In the genomic region with DNA sequence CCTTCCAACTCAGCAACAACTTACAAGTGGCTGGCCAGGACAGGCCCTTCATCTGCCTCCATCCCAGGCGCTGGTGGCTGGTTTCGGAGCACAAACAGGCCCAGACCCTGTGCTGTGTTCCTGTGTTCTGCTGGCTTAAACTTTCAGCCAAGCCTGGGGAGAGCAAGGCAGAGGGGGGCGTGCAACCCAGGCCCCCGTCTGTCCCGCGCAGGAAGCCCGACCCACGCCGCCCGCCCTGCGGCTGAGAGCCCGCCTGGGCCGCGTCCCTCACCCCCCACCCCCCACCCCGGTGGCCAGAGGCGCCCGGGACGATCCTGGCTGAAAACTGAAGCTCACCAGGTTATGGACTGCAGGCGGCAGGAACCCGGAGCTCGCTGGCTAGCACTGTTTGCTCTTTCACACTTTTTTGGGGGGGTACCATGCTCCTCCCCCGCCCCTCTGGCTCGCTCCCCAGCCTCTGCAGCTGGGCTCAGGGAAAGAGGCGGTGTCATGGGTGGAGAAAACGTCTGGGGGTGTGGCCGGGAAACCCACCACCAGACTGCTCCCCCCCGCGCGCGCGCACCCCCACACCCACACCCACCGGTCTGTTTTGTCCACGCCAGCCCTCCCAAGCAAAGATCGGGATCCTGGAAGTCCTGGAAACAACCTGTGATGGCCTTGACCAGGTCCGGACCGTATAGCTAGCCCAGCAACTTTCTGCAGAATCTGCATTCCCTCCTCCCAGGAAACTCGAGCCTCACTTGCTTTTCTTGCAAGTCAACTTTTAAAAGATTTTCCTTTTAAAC, we compare ENCODE assay signal across 9 mouse cellular contexts. TPM values are rescaled to one million over a fixed set of nuclear protein-coding genes. Genes with fewer than 3 reads are reported as not detected.
DNase-seq lines count a peak whose midpoint lies in the region; ATAC-seq lines count a peak whose summit lies in the region.
"Had no signal": no experiment of that assay in that cellular context is flagged by ENCODE, and none has a peak within 500 bp of the region (broad histone marks: within the 10 kb centered on the region; RNA-seq: fewer than 3 reads in every experiment).

A gene (minus strand): TSS at position 739 of the 785 bp plus-strand sequence.

- peaks cover 12% of the 10 kb centered on the region for H3K9me3 ChIP-seq in embryonic facial prominence, embryonic 13.5 days
- H3K9me3 ChIP-seq in heart, embryonic 12.5 days (replicated peaks) = no peaks in the 10 kb centered on the region

- H3K27me3 ChIP-seq in embryonic facial prominence, embryonic 13.5 days = no peaks in the 10 kb centered on the region
- no peaks in the 10 kb centered on the region for H3K27me3 ChIP-seq in heart, embryonic 12.5 days (replicated peaks)

- peaks cover 16% of the 10 kb centered on the region for H3K36me3 ChIP-seq in embryonic facial prominence, embryonic 13.5 days
- peaks cover 6% of the 10 kb centered on the region for H3K36me3 ChIP-seq in heart, embryonic 12.5 days

- H3K9ac ChIP-seq in embryonic facial prominence, embryonic 13.5 days = peak within 1 kb of the TSS; percentile 87
- peak within 1 kb of the TSS; percentile 83 for H3K9ac ChIP-seq in heart, embryonic 12.5 days

- peak; percentile 5 for DNase-seq in thymus, postnatal 4 days
- no peak for DNase-seq in thymus, postnatal 0 days (ENCODE audit: low spot score)
- peak; percentile 21 to 48 for DNase-seq in kidney, postnatal 25 days
- peak; percentile 56 to 73 for DNase-seq in lung, postnatal 4 days
- peak; percentile 3 for DNase-seq in right cerebral cortex, postnatal 25 days

- no peaks in the 10 kb centered on the region for H3K4me1 ChIP-seq in embryonic facial prominence, embryonic 13.5 days
- no peaks in the 10 kb centered on the region for H3K4me1 ChIP-seq in heart, embryonic 12.5 days (replicated peaks)

- 1% methylated on average over 37 of the region's 37 CpGs for WGBS in embryonic facial prominence, embryonic 13.5 days
- under 1% methylated on average over 37 of the region's 37 CpGs for WGBS in heart, embryonic 12.5 days

- peak within 1 kb of the TSS; percentile 64 for H3K4me3 ChIP-seq in embryonic facial prominence, embryonic 13.5 days
- H3K4me3 ChIP-seq in heart, embryonic 12.5 days = peak within 1 kb of the TSS; percentile 80

- peak within 1 kb of the TSS; percentile 92 for H3K27ac ChIP-seq in embryonic facial prominence, embryonic 13.5 days
- H3K27ac ChIP-seq in heart, embryonic 12.5 days (ENCODE audit: poor library complexity, severe bottlenecking) = peak within 1 kb of the TSS; percentile 73

- peak within 1 kb of the TSS; percentile 62 for H3K4me2 ChIP-seq in embryonic facial prominence, embryonic 13.5 days
- peak within 1 kb of the TSS; percentile 78 for H3K4me2 ChIP-seq in heart, embryonic 12.5 days

- peak; percentile 96 for ATAC-seq in embryonic facial prominence, embryonic 13.5 days (ENCODE audit: insufficient number of reproducible peaks, insufficient read depth, low FRiP score, low TSS enrichment, low read depth)
- ATAC-seq in heart, embryonic 12.5 days (ENCODE audit: insufficient number of reproducible peaks, low FRiP score) = peak; percentile 92
- ATAC-seq in megakaryocyte-erythroid progenitor cell, adult 5-6 weeks (replicated peaks; ENCODE audit: low FRiP score, low TSS enrichment, poor library complexity, severe bottlenecking) = no peak

RNA-seq across cellular contexts. Expression of the gene that starts here (rescaled TPM):
- 2.4 TPM in 2 replicates for polyA plus RNA-seq in thymus, postnatal 0 days (2015; fragmentation: Nextera tagmentation; extraction: Ambion mirVana)
- polyA plus RNA-seq in embryonic facial prominence, embryonic 13.5 days (2015; fragmentation: Nextera tagmentation; extraction: Ambion mirVana) = 27.0 and 28.2 TPM in 2 replicates
- 9.0 and 9.2 TPM in 2 replicates for polyA plus RNA-seq in heart, embryonic 12.5 days (2016; fragmentation: Nextera tagmentation; extraction: Ambion mirVana)
- not detected in 2 replicates for total RNA-seq in megakaryocyte-erythroid progenitor cell, adult 5-6 weeks (2014; fragmentation: Nextera tagmentation)
- 0.23 TPM in 1 of 2 replicates, not detected in the other for total RNA-seq in megakaryocyte-erythroid progenitor cell, adult 5-6 weeks (2017)
- total RNA-seq: neutrophil, adult 5-6 weeks had no signal
